Mouse (Mus musculus): ENCODE results near the gene Tmprss13. TPM values are rescaled to one million over a fixed set of nuclear protein-coding genes. Genes with fewer than 3 reads are reported as not detected.

Tmprss13 gene
- total RNA-seq, 2 experiments from 2014 or later = 0.48 to 0.73 TPM

DNA sequence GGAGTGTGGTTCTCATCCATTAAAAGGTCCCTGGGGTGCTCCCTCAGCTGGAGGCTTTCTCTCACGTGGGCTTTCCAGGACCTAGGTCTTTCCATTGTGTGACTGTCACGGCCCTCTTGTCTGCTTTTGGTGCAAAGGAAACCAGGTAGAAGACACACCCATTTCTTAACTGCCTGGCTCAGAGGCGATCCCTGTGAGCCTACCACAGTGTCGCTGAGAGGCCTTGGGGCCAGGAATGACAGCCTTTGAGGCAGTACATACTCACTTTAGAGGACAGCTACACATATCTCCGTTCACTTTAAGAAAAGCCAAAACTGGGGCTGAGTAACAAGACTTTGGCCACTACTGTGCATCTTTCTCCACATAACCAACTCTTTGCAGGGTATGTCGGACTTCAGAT is 29.7 kb downstream of the Tmprss13 start:
- no peak for TF ChIP-seq CTCF (IDR thresholded peaks at IDR 0.05)
- DNase-seq = no peak
- Histone ChIP-seq H3K4me3 (no peak overlapping the region), H3K27ac (no peak overlapping the region)
- intact Hi-C loops (cut with DNase I) = no loop called here

- intact Hi-C loops (cut with DNase I) = no loop called here
- Histone ChIP-seq H3K4me3 (no peak overlapping the region), H3K27ac (no peak overlapping the region)
- TF ChIP-seq CTCF (IDR thresholded peaks at IDR 0.05) = no peak
- no peak for DNase-seq
Observed at GRCm38 (mm10) chr9:45349181-45349580, 30.3 kb downstream of the Tmprss13 start.

DNA sequence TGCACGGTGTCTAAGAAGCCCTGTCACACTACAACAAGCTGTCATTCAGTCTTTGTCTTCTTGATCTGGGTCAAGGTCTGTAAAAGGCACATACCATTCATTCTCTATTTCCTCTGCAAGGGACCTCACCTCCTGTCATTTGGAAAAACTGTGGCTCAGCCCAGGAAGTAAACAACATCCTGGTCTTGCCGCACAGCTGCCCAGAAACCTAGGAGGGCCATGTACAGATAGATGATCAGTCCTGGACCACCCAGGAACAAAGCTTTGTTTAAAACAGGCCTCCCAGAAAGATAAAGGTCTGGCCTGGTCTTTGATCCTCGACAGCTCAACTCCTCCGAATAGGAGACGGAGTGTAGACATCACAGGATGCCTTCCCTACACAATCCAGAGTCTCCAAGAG is 31.0 kb downstream of the Tmprss13 start:
- TF ChIP-seq CTCF (IDR thresholded peaks at IDR 0.05) = no peak
- intact Hi-C loops (cut with DNase I) = no loop called here

DNA sequence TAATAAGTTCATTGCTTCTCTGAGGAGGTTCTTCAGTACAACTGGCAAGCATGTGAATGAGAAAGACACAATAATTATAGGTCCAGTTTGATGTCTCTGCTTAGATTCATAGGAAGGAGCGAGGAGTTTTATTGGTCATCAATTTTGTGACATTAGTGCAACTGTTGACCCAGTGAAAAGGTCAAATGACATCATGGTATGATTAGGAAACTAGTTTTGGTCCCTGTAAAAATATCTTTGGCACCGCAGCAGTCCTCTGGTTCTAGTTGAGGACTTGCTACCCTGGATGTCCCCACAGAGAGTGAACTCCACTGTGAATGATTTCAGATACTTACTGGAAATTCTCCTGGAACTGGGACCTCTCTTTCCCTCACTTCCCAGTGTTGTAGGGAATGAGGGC is 36.3 kb downstream of the Tmprss13 start:
- no peak for DNase-seq
- intact Hi-C loops (cut with DNase I) = no loop called here
- no peak for TF ChIP-seq CTCF (IDR thresholded peaks at IDR 0.05)
- Histone ChIP-seq H3K27ac (no peak overlapping the region), H3K4me3 (no peak overlapping the region)

More for the DNA sequence above, 31.0 kb downstream of the Tmprss13 start:
- no peak for DNase-seq
- Histone ChIP-seq H3K27ac (no peak overlapping the region), H3K4me3 (no peak overlapping the region)

DNA sequence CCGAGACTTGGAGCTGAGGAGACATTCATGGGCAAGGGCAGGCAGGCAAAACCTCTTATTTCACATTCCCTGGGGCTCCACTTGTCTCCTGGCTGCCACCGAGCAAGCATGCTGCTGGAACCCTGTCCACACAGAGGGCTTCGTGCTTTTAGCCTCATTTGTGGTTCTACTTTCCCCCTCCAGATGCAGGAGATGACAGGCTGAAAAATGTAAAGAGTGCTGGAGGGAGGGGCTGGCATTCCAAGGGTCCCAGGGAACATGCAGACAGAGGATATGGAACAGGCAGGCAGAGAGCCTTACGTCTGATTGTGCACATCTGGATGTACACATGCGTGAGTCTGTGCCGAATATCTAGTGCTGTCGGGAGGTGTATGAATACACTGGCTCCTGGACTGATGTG is 39.5 kb downstream of the Tmprss13 start:
- intact Hi-C loops (cut with DNase I) = no loop called here
- no peak for TF ChIP-seq CTCF (IDR thresholded peaks at IDR 0.05)
- Histone ChIP-seq H3K27ac (no peak overlapping the region), H3K4me3 (no peak overlapping the region)
- no peak for DNase-seq

- intact Hi-C loops (cut with DNase I) = no loop called here
- DNase-seq = peak; percentile 65
- H3K27ac ChIP-seq = peak overlapping the region; percentile 58; the same call in 1 of the 2 replicates
- no peak for TF ChIP-seq CTCF (IDR thresholded peaks at IDR 0.05)
- H3K4me3 ChIP-seq = no peak overlapping the region
Observed at GRCm38 (mm10) chr9:45362051-45362461, 43.2 kb downstream of the Tmprss13 start.

DNA sequence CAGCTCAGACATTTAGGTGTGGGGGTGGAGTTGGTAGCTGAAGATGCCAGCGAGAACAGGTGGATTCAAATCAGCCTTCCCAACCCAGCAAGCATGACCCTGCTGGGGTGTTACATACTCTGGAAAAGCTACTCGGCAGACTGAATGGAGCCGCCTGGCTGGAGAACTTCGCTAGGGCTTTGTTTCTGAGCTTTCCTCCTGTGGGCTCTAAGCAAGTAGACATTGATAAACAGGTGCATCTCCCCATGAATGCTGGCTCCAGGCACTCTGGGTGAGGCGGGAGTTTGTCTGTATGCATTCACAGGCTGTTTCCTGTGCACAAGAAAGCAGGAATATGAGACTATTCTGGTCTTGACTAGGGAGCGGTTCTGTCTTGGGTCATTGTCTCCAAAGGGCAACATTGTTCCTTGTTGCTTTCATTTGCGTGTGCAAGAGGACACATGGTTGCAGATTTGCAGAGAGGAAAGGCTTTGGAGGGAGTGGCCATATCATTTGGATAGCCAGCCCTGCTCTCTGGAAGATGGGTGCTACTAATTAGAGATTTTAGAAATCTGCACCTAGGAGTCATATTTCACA is 44.8 kb downstream of the Tmprss13 start:
- Histone ChIP-seq H3K27ac (no peak overlapping the region), H3K4me3 (no peak overlapping the region)
- TF ChIP-seq CTCF (IDR thresholded peaks at IDR 0.05) = no peak
- no peak for DNase-seq
- intact Hi-C loops (cut with DNase I) = no loop called here

- TF ChIP-seq CTCF (IDR thresholded peaks at IDR 0.05) = no peak
- no peak for DNase-seq
- intact Hi-C loops (cut with DNase I) = no loop called here
- peak overlapping the region; percentile 85 for H3K27ac ChIP-seq
- no peak overlapping the region; the same call in 1 of the 2 replicates for H3K4me3 ChIP-seq
Observed at GRCm38 (mm10) chr9:45367716-45368115, 48.8 kb downstream of the Tmprss13 start.

- Histone ChIP-seq H3K27ac (peak overlapping the region; percentile 85), H3K4me3 (0 out of 2 replicates have a peak overlapping the region, but pooled peaks have one; percentile 11)
- DNase-seq = peak; percentile 67
- TF ChIP-seq CTCF (IDR thresholded peaks at IDR 0.05) = no peak
- intact Hi-C loops (cut with DNase I) = no loop called here
Observed at GRCm38 (mm10) chr9:45368341-45368901, 49.5 kb downstream of the Tmprss13 start.

DNA sequence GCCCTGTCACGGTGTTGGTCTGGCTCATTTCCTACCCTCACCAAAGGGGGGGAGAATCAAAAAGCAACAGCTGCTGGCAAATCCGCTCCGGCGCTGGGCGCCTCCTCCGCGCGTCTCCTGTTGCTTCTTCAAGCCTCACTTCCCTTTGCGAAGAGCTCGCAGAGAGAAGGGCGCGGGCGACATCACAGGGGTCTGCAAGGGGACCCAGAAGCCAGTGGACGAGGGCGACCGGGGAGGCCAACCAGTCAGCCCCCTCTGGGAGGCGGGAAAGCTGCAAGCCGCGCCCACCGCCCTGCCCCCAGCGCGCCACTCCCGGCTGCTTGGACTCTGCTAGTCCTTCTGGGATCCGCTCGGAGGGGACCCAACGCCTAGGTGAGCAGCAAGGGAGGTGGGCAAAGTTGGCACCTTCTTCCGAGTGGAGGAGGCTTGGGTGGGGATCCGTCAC is 51.2 kb downstream of the Tmprss13 start, which contains the start of gene Fxyd6:
Gene Fxyd6 (plus strand): TSS at position 69 of the 445 bp plus-strand sequence.
- no peak for TF ChIP-seq CTCF (IDR thresholded peaks at IDR 0.05)
- peak within 1 kb of the TSS; percentile 85 for H3K27ac ChIP-seq
- peak; percentile 75 for DNase-seq
- peak within 1 kb of the TSS; percentile 81 for H3K4me3 ChIP-seq
- intact Hi-C loops (cut with DNase I) = no loop called here

DNA sequence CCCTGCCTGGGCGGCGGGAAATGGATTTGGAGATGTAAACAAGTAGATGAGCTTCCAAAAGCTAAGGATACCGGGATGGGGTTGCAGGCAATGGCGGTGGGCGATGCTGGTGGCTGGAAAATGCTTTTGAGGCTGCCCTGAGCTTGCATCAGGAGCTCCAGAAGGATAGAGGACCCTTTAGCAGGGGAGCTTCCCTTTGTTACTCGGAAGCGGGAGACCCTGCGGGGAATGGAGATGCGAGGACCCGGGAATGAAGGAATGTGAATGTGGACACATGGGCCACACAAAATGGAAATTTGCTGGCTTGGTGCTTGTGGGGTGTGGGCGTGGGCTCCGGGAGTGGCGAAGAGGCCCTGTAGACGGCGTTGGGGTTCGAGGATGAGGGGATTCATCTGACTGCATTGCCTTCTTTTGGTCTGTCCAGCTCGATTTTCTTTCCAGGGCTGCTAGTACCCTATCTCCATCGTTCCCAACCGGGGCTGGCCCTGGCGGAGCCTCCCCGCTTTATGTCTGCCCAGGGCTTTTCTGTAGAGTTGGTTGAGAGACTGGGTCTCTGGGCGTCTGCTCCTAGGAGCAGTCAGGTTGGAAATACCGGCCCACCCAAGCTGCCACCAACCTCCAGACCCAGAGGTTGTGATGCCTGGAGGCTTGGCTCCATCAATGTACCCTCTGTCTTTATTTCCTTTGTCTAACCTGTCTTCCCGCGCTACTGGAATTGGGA is 51.9 kb downstream of the Tmprss13 start:
- intact Hi-C loops (cut with DNase I) = no loop called here
- Histone ChIP-seq H3K4me3 (peak overlapping the region; percentile 81), H3K27ac (peak overlapping the region; percentile 85)
- TF ChIP-seq CTCF (IDR thresholded peaks at IDR 0.05) = no peak
- DNase-seq = no peak

- Histone ChIP-seq H3K4me3 (peak overlapping the region; percentile 81), H3K27ac (peak overlapping the region; percentile 85; the same call in 1 of the 2 replicates)
- TF ChIP-seq CTCF (IDR thresholded peaks at IDR 0.05) = no peak
- intact Hi-C loops (cut with DNase I) = no loop called here
- no peak for DNase-seq
Observed at GRCm38 (mm10) chr9:45371337-45371707, 52.4 kb downstream of the Tmprss13 start.

DNA sequence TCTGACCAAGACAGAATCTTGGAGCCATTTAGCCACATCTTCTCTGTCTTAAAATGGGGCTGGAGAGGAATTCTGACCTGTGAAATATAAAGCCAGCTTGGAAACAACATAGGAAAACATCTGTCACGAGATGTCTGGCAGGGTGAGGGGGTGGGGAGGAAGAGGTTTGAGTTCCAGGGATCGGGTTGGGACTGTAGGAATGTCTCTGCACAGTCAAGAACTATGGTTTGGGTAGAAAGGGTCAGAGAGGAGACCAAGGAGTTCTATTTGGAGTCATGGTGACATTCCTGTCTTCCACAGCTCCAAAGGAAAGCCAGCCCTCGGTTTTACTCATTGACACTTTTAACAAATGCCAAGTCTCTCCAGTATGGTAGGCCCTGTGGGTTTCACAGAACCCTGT is 55.0 kb downstream of the Tmprss13 start:
- H3K4me3 ChIP-seq = no peak overlapping the region
- DNase-seq = no peak
- peak overlapping the region; percentile 57 for H3K27ac ChIP-seq
- intact Hi-C loops (cut with DNase I) = no loop called here
- TF ChIP-seq CTCF (IDR thresholded peaks at IDR 0.05) = no peak
